Mouse (Mus musculus): ENCODE measurements around the gene BC051142. TPM values are rescaled to one million over a fixed set of nuclear protein-coding genes. Genes with fewer than 3 reads are reported as not detected.
A peak's percentile ranks its signal among the peaks of the same experiment; 100 is the strongest.

The BC051142 gene
- total and polyA plus RNA-seq, 2 experiments from 2014 or later = 0.41 TPM; not detected in 1

GRCm38 (mm10) chr17:34377450-34378209, 21.0 kb upstream of the BC051142 start:
- no peak overlapping the region for H3K9ac ChIP-seq (replicated peaks; ENCODE audit: low read depth, low read length)
- no peaks in the 10 kb centered on the region for H3K4me1 ChIP-seq (ENCODE audit: control insufficient read depth, insufficient read depth)
- no peak overlapping the region for H3K27ac ChIP-seq (ENCODE audit: low read depth)
- H3K4me2 ChIP-seq (ENCODE audit: low read depth, low read length) = no peak overlapping the region
- H3K36me3 ChIP-seq (replicated peaks; ENCODE audit: control insufficient read depth, insufficient read depth, low read length) = no peaks in the 10 kb centered on the region
- no peak for ATAC-seq (ENCODE audit: insufficient read depth, low read depth)
- H3K9me3 ChIP-seq (replicated peaks; ENCODE audit: control insufficient read depth, low read length) = no peaks in the 10 kb centered on the region
- no peak for DNase-seq (ENCODE audit: low spot score)
- no peaks in the 10 kb centered on the region for H3K27me3 ChIP-seq (ENCODE audit: control insufficient read depth, insufficient read depth, low read length)
- TF ChIP-seq CTCF (IDR thresholded peaks at IDR 0.05; ENCODE audit: low read depth) = no peak
- TF ChIP-seq EP300 (IDR thresholded peaks at IDR 0.05; ENCODE audit: low read depth) = no peak
- WGBS = 46% methylated on average over 6 of the region's 6 CpGs
- H3K4me3 ChIP-seq (ENCODE audit: low read depth, low read length) = no peak overlapping the region

- 53% methylated on average over 2 of the region's 2 CpGs for WGBS
- no peaks in the 10 kb centered on the region for H3K9me3 ChIP-seq (replicated peaks; ENCODE audit: control insufficient read depth, low read length)
- no peak for ATAC-seq (ENCODE audit: insufficient read depth, low read depth)
Observed at GRCm38 (mm10) chr17:34378716-34379115, 19.9 kb upstream of the BC051142 start.

DNA sequence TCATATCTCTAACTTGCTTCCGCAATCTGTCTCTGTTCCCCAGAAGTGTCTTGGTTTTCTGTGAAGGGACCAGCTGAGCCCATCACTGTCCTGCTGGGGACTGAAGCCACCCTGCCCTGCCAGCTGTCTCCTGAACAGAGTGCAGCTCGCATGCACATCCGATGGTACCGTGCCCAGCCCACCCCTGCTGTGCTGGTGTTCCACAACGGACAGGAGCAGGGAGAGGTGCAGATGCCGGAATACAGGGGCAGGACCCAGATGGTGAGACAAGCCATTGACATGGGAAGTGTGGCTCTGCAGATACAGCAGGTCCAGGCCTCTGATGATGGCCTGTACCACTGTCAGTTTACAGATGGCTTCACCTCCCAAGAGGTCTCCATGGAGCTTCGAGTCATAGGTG, 19.2 kb upstream of the BC051142 start:
- no peak overlapping the region for H3K9ac ChIP-seq (replicated peaks; ENCODE audit: low read depth, low read length)
- H3K4me3 ChIP-seq (ENCODE audit: low read depth, low read length) = no peak overlapping the region
- no peaks in the 10 kb centered on the region for H3K36me3 ChIP-seq (replicated peaks; ENCODE audit: control insufficient read depth, insufficient read depth, low read length)
- no peak overlapping the region for H3K4me2 ChIP-seq (ENCODE audit: low read depth, low read length)
- DNase-seq (ENCODE audit: low spot score) (no peak), ATAC-seq (ENCODE audit: insufficient read depth, low read depth) (no peak)
- H3K27ac ChIP-seq (ENCODE audit: low read depth) = no peak overlapping the region
- no peaks in the 10 kb centered on the region for H3K9me3 ChIP-seq (replicated peaks; ENCODE audit: control insufficient read depth, low read length)
- no peaks in the 10 kb centered on the region for H3K4me1 ChIP-seq (ENCODE audit: control insufficient read depth, insufficient read depth)
- 82% methylated on average over 7 of the region's 7 CpGs for WGBS
- TF ChIP-seq CTCF (IDR thresholded peaks at IDR 0.05; ENCODE audit: low read depth) = no peak
- no peak for TF ChIP-seq EP300 (IDR thresholded peaks at IDR 0.05; ENCODE audit: low read depth)
- no peaks in the 10 kb centered on the region for H3K27me3 ChIP-seq (ENCODE audit: control insufficient read depth, insufficient read depth, low read length)

More at GRCm38 (mm10) chr17:34378716-34379115, 19.9 kb upstream of the BC051142 start:
- Histone ChIP-seq H3K27ac (ENCODE audit: low read depth) (no peak overlapping the region), H3K9ac (replicated peaks; ENCODE audit: low read depth, low read length) (no peak overlapping the region), H3K4me3 (ENCODE audit: low read depth, low read length) (no peak overlapping the region), H3K36me3 (replicated peaks; ENCODE audit: control insufficient read depth, insufficient read depth, low read length) (no peaks in the 10 kb centered on the region), H3K4me1 (ENCODE audit: control insufficient read depth, insufficient read depth) (no peaks in the 10 kb centered on the region), H3K4me2 (ENCODE audit: low read depth, low read length) (no peak overlapping the region), H3K27me3 (ENCODE audit: control insufficient read depth, insufficient read depth, low read length) (no peaks in the 10 kb centered on the region)
- no peak for DNase-seq (ENCODE audit: low spot score)
- TF ChIP-seq EP300 (IDR thresholded peaks at IDR 0.05; ENCODE audit: low read depth) (no peak), CTCF (IDR thresholded peaks at IDR 0.05; ENCODE audit: low read depth) (no peak)

DNA sequence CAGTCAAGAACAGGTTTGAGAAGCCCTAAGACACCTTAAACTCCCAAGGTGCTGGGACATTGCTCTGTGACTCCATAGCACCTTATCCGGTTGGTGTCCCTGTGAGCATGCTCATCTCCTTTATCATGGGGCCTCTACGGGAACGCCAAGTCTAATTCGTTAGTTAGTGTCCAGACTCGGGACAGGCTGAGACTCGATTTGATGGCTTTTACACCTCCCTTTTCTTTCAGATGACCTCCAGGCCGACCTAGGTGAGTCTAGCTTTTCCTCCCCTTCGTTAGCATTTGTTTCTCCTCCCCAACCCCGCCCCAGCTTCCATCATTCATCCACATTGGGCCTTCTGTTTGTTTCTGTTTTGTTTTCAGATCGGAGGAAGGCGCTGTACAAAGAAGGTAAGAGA, 16.7 kb upstream of the BC051142 start:
- H3K9me3 ChIP-seq (replicated peaks; ENCODE audit: control insufficient read depth, low read length) = no peaks in the 10 kb centered on the region
- DNase-seq (ENCODE audit: low spot score) (no peak), ATAC-seq (ENCODE audit: insufficient read depth, low read depth) (no peak)
- no peaks in the 10 kb centered on the region for H3K36me3 ChIP-seq (replicated peaks; ENCODE audit: control insufficient read depth, insufficient read depth, low read length)
- no peak overlapping the region for H3K9ac ChIP-seq (replicated peaks; ENCODE audit: low read depth, low read length)
- H3K4me2 ChIP-seq (ENCODE audit: low read depth, low read length) = no peak overlapping the region
- H3K27me3 ChIP-seq (ENCODE audit: control insufficient read depth, insufficient read depth, low read length) = no peaks in the 10 kb centered on the region
- TF ChIP-seq EP300 (IDR thresholded peaks at IDR 0.05; ENCODE audit: low read depth) = no peak
- no peak for TF ChIP-seq CTCF (IDR thresholded peaks at IDR 0.05; ENCODE audit: low read depth)
- H3K27ac ChIP-seq (ENCODE audit: low read depth) = no peak overlapping the region
- no peak overlapping the region for H3K4me3 ChIP-seq (ENCODE audit: low read depth, low read length)
- WGBS = 64% methylated on average over 11 of the region's 11 CpGs
- H3K4me1 ChIP-seq (ENCODE audit: control insufficient read depth, insufficient read depth) = no peaks in the 10 kb centered on the region

- Histone ChIP-seq H3K4me1 (ENCODE audit: control insufficient read depth, insufficient read depth) (no peaks in the 10 kb centered on the region), H3K27me3 (ENCODE audit: control insufficient read depth, insufficient read depth, low read length) (no peaks in the 10 kb centered on the region), H3K4me3 (ENCODE audit: low read depth, low read length) (no peak overlapping the region), H3K9me3 (replicated peaks; ENCODE audit: control insufficient read depth, low read length) (no peaks in the 10 kb centered on the region), H3K9ac (replicated peaks; ENCODE audit: low read depth, low read length) (no peak overlapping the region), H3K27ac (ENCODE audit: low read depth) (no peak overlapping the region), H3K36me3 (replicated peaks; ENCODE audit: control insufficient read depth, insufficient read depth, low read length) (no peaks in the 10 kb centered on the region), H3K4me2 (ENCODE audit: low read depth, low read length) (no peak overlapping the region)
- ATAC-seq (ENCODE audit: insufficient read depth, low read depth) (no peak), DNase-seq (ENCODE audit: low spot score) (no peak)
- WGBS = 73% methylated on average over 7 of the region's 7 CpGs
- TF ChIP-seq CTCF (IDR thresholded peaks at IDR 0.05; ENCODE audit: low read depth) (peak; percentile 4; the same call in 1 of the 2 replicates), EP300 (IDR thresholded peaks at IDR 0.05; ENCODE audit: low read depth) (no peak)
Observed at GRCm38 (mm10) chr17:34383212-34383611, 15.4 kb upstream of the BC051142 start.

DNA sequence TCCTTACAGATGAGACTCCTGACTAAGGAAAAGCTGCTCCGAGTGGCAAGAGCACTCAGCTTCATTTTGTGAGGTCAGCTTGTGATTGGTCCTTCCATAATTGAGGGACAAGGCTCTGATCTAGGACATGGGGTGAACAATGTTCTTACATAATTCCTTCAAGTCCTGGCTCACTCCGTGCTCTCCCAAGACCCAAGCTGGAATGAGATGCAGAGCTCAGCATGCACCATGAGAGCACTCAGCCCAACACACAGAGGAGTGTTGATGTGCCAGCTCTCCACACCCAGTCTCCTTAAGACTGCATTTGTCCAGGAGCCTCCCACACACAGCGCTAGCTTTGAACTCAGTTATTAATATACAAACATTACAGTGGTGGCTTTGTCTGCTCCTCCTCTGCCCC, 13.9 kb upstream of the BC051142 start:
- DNase-seq (ENCODE audit: low spot score) (no peak), ATAC-seq (ENCODE audit: insufficient read depth, low read depth) (no peak)
- no peak overlapping the region for H3K9ac ChIP-seq (replicated peaks; ENCODE audit: low read depth, low read length)
- no peak overlapping the region for H3K27ac ChIP-seq (ENCODE audit: low read depth)
- 60% methylated on average over 3 of the region's 3 CpGs for WGBS
- TF ChIP-seq EP300 (IDR thresholded peaks at IDR 0.05; ENCODE audit: low read depth) (no peak), CTCF (IDR thresholded peaks at IDR 0.05; ENCODE audit: low read depth) (no peak)
- no peak overlapping the region for H3K4me3 ChIP-seq (ENCODE audit: low read depth, low read length)
- no peaks in the 10 kb centered on the region for H3K9me3 ChIP-seq (replicated peaks; ENCODE audit: control insufficient read depth, low read length)
- H3K36me3 ChIP-seq (replicated peaks; ENCODE audit: control insufficient read depth, insufficient read depth, low read length) = no peaks in the 10 kb centered on the region
- H3K4me1 ChIP-seq (ENCODE audit: control insufficient read depth, insufficient read depth) = no peaks in the 10 kb centered on the region
- H3K4me2 ChIP-seq (ENCODE audit: low read depth, low read length) = no peak overlapping the region
- no peaks in the 10 kb centered on the region for H3K27me3 ChIP-seq (ENCODE audit: control insufficient read depth, insufficient read depth, low read length)

Measured in heart, postnatal 0 days (tissue).